Mouse (Mus musculus): ENCODE results near the gene Rapgef6. TPM values are rescaled to one million over a fixed set of nuclear protein-coding genes. Genes with fewer than 3 reads are reported as not detected.

The Rapgef6 gene
- polyA plus RNA-seq, 1 experiment from 2014 or later: 26.3 TPM

- Histone ChIP-seq H3K27ac (no peak overlapping the region), H3K9me3 (no peaks in the 10 kb centered on the region), H3K4me1 (no peaks in the 10 kb centered on the region), H3K36me3 (peaks cover 23% of the 10 kb centered on the region), H3K4me3 (no peak overlapping the region), H3K27me3 (ENCODE audit: insufficient read depth, poor library complexity, severe bottlenecking) (no peaks in the 10 kb centered on the region)
- DNase-seq (ENCODE audit: low spot score): no peak
- WGBS: 83% methylated on average over 8 of the region's 8 CpGs
These were observed 151.1 kb downstream of the Rapgef6 start for GRCm38 (mm10) chr11:54673575-54674298.

GRCm38 (mm10) chr11:54675792-54676489 is 153.3 kb downstream of the Rapgef6 start:
- no peak for DNase-seq (ENCODE audit: low spot score)
- Histone ChIP-seq H3K9me3 (no peaks in the 10 kb centered on the region), H3K4me3 (no peak overlapping the region), H3K27ac (no peak overlapping the region), H3K36me3 (peaks cover 37% of the 10 kb centered on the region), H3K4me1 (no peaks in the 10 kb centered on the region), H3K27me3 (ENCODE audit: insufficient read depth, poor library complexity, severe bottlenecking) (no peaks in the 10 kb centered on the region)
- WGBS: 96% methylated on average over 2 of the region's 2 CpGs

GRCm38 (mm10) chr11:54679141-54679540 is 156.5 kb downstream of the Rapgef6 start:
- H3K36me3 ChIP-seq: peaks cover 50% of the 10 kb centered on the region
- H3K4me1 ChIP-seq: no peaks in the 10 kb centered on the region
- H3K27ac ChIP-seq: no peak overlapping the region
- 88% methylated on average over 2 of the region's 2 CpGs for WGBS
- H3K4me3 ChIP-seq: no peak overlapping the region
- no peaks in the 10 kb centered on the region for H3K9me3 ChIP-seq
- no peak for DNase-seq (ENCODE audit: low spot score)
- H3K27me3 ChIP-seq (ENCODE audit: insufficient read depth, poor library complexity, severe bottlenecking): no peaks in the 10 kb centered on the region

GRCm38 (mm10) chr11:54684831-54685230 is 162.2 kb downstream of the Rapgef6 start:
- DNase-seq (ENCODE audit: low spot score): no peak
- Histone ChIP-seq H3K4me1 (no peaks in the 10 kb centered on the region), H3K27me3 (ENCODE audit: insufficient read depth, poor library complexity, severe bottlenecking) (no peaks in the 10 kb centered on the region), H3K36me3 (peaks cover 52% of the 10 kb centered on the region), H3K9me3 (no peaks in the 10 kb centered on the region), H3K27ac (no peak overlapping the region), H3K4me3 (no peak overlapping the region)
- WGBS: 77% methylated on average over 2 of the region's 2 CpGs

DNA sequence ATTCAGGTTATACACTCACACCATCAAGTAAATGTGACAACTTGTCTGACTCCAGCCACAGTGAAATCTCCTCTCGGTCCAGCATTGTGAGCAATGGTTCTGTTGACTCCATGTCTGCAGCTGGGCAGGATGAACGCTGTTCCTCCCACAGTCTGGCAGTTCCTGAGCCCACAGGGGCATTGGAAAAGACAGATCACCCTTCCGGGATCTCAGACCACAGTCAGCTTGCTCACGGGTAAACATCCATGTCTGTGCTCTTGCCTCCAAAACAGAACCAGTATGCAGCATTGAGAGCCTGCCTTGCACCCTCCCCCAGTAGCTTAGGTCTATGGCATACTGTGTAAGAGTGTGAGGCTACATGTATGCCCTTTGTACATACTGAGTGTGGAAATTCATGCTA is 167.5 kb downstream of the Rapgef6 start:
- Histone ChIP-seq H3K4me1 (no peaks in the 10 kb centered on the region), H3K4me3 (no peak overlapping the region), H3K36me3 (peaks cover 54% of the 10 kb centered on the region), H3K27me3 (ENCODE audit: insufficient read depth, poor library complexity, severe bottlenecking) (no peaks in the 10 kb centered on the region), H3K27ac (no peak overlapping the region), H3K9me3 (no peaks in the 10 kb centered on the region)
- 92% methylated on average over 4 of the region's 4 CpGs for WGBS
- no peak for DNase-seq (ENCODE audit: low spot score)

DNA sequence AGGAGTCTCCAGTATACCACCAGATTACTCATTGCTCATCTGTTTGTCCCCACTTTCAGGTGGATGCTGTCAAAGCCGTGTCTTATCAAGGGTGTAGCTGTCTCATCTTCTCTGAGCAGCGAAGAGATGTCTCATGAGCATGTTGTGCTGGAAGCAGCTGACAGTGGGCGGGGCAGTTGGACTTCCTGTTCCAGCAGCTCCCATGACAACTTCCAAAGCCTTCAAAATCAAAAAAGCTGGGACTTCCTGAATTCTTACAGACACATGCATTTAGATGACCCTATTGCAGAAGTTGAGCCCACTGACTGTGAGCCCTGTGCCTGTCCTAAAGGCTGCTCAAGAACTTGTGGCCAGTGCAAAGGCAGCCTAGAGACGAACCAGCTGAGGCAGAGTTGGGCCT is 168.5 kb downstream of the Rapgef6 start:
- no peaks in the 10 kb centered on the region for H3K27me3 ChIP-seq (ENCODE audit: insufficient read depth, poor library complexity, severe bottlenecking)
- no peak overlapping the region for H3K27ac ChIP-seq
- 69% methylated on average over 4 of the region's 4 CpGs for WGBS
- H3K4me3 ChIP-seq: no peak overlapping the region
- no peaks in the 10 kb centered on the region for H3K9me3 ChIP-seq
- no peaks in the 10 kb centered on the region for H3K4me1 ChIP-seq
- DNase-seq (ENCODE audit: low spot score): no peak
- H3K36me3 ChIP-seq: peaks cover 55% of the 10 kb centered on the region

DNA sequence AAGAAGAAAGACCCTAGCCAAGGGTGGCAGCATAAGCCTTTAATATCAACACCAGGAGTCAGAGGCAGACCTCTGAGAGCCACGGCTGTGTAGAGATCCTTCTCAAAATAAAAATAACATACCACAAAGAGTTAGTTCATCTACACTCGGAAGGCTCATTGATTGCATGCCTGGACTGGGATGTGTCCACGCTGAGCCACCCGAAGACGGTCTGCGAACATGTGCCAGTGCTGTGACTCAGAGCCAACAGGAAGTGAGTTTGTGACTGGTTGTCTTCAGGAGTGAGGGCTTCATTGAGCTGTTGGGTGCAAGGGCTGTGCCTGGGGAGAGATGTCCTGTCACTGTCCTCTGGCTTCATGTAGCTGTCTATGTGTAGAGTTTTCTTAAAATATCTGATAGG is 171.0 kb downstream of the Rapgef6 start:
- H3K4me3 ChIP-seq: no peak overlapping the region

GRCm38 (mm10) chr11:54694291-54694690 is 171.6 kb downstream of the Rapgef6 start:
- Histone ChIP-seq H3K27ac (no peak overlapping the region), H3K27me3 (ENCODE audit: insufficient read depth, poor library complexity, severe bottlenecking) (no peaks in the 10 kb centered on the region), H3K4me1 (no peaks in the 10 kb centered on the region), H3K36me3 (peaks cover 61% of the 10 kb centered on the region), H3K9me3 (no peaks in the 10 kb centered on the region), H3K4me3 (no peak overlapping the region)
- WGBS: 84% methylated on average over 8 of the region's 8 CpGs
- DNase-seq (ENCODE audit: low spot score): no peak

More for the DNA sequence above, 171.0 kb downstream of the Rapgef6 start:
- Histone ChIP-seq H3K9me3 (no peaks in the 10 kb centered on the region), H3K27ac (no peak overlapping the region), H3K27me3 (ENCODE audit: insufficient read depth, poor library complexity, severe bottlenecking) (no peaks in the 10 kb centered on the region), H3K36me3 (peaks cover 64% of the 10 kb centered on the region), H3K4me1 (no peaks in the 10 kb centered on the region)
- no peak for DNase-seq (ENCODE audit: low spot score)
- 84% methylated on average over 6 of the region's 6 CpGs for WGBS

- no peak for DNase-seq (ENCODE audit: low spot score)
These were observed 173.3 kb downstream of the Rapgef6 start for GRCm38 (mm10) chr11:54695951-54696350.

DNA sequence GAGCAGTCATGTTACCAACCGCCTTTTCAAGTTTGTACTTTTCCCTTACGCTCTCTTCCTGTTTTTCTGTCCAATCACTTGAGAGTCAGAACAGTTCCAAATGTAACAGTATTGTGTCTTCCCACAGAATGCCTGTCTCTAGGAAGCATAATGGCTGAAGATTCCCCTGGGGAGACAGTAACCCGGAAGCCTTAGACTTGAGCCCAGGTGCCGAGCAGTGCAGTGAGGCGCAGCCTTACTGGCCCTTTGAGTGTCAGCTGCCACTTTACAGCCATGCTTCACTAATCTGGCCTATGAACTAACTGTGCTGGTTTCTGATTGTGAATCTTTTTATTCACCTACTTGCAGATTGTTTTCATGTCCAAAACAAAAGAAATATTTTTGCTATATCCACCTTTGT is 175.0 kb downstream of the Rapgef6 start:
- H3K4me3 ChIP-seq: no peak overlapping the region
- H3K36me3 ChIP-seq: peaks cover 39% of the 10 kb centered on the region
- H3K4me1 ChIP-seq: no peaks in the 10 kb centered on the region
- H3K27me3 ChIP-seq (ENCODE audit: insufficient read depth, poor library complexity, severe bottlenecking): no peaks in the 10 kb centered on the region
- no peaks in the 10 kb centered on the region for H3K9me3 ChIP-seq
- 93% methylated on average over 5 of the region's 5 CpGs for WGBS
- no peak for DNase-seq (ENCODE audit: low spot score)
- H3K27ac ChIP-seq: no peak overlapping the region

More at GRCm38 (mm10) chr11:54695951-54696350, 173.3 kb downstream of the Rapgef6 start:
- no peaks in the 10 kb centered on the region for H3K9me3 ChIP-seq
- H3K4me3 ChIP-seq: no peak overlapping the region
- no peaks in the 10 kb centered on the region for H3K27me3 ChIP-seq (ENCODE audit: insufficient read depth, poor library complexity, severe bottlenecking)
- H3K36me3 ChIP-seq: peaks cover 51% of the 10 kb centered on the region
- no peaks in the 10 kb centered on the region for H3K4me1 ChIP-seq
- no peak overlapping the region for H3K27ac ChIP-seq
- 58% methylated on average over 4 of the region's 4 CpGs for WGBS

DNA sequence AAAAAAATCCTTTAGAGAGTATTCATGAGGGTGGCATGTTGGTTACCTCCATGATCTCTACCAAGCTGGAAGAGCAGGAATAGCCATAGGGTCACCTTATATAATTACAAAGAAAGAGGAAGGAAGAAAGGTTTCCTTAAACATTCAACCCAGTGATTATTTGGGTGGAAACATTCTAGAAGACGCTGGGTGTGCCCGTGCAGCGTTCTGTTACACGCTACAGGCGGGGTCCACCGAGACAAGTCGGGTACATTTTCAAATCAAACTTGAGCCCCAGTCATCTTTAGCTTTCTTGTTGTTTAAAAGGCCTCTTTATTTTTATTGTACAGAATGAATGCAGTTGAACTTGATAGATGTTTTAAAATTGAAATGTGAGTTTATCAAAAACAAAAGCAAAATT is 176.0 kb downstream of the Rapgef6 start:
- peaks cover 35% of the 10 kb centered on the region for H3K36me3 ChIP-seq
- H3K27ac ChIP-seq: no peak overlapping the region
- no peak for DNase-seq (ENCODE audit: low spot score)
- H3K27me3 ChIP-seq (ENCODE audit: insufficient read depth, poor library complexity, severe bottlenecking): no peaks in the 10 kb centered on the region
- H3K4me3 ChIP-seq: no peak overlapping the region
- 89% methylated on average over 7 of the region's 7 CpGs for WGBS
- no peaks in the 10 kb centered on the region for H3K4me1 ChIP-seq
- no peaks in the 10 kb centered on the region for H3K9me3 ChIP-seq

GRCm38 (mm10) chr11:54699972-54700371 is 177.3 kb downstream of the Rapgef6 start:
- no peak for DNase-seq (ENCODE audit: low spot score)
- Histone ChIP-seq H3K27ac (no peak overlapping the region), H3K9me3 (no peaks in the 10 kb centered on the region), H3K4me1 (no peaks in the 10 kb centered on the region), H3K36me3 (peaks cover 26% of the 10 kb centered on the region), H3K4me3 (no peak overlapping the region), H3K27me3 (ENCODE audit: insufficient read depth, poor library complexity, severe bottlenecking) (no peaks in the 10 kb centered on the region)
- 78% methylated on average over 3 of the region's 3 CpGs for WGBS

DNA sequence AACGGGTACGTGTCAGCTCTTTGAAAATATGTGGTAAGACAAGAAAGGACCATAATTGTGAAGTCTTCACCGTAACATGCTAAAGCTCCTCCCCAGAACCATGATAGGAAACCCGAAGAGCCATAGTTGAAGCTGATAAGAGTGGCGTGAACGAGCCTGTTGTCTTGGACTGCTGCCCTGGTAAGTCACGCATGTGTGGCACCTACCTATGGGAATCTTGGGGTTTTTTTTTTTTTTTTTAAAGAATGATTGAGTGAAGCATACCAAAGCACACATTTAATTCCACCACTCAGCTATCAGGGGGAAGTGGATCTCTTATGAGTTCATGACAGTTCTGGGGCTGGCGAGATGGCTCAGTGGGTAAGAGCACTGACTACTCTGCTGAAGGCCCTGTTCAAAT is 179.2 kb downstream of the Rapgef6 start:
- H3K36me3 ChIP-seq: peaks cover 9% of the 10 kb centered on the region
- H3K9me3 ChIP-seq: no peaks in the 10 kb centered on the region
- no peaks in the 10 kb centered on the region for H3K27me3 ChIP-seq (ENCODE audit: insufficient read depth, poor library complexity, severe bottlenecking)
- no peak overlapping the region for H3K4me3 ChIP-seq
- 84% methylated on average over 8 of the region's 8 CpGs for WGBS
- no peaks in the 10 kb centered on the region for H3K4me1 ChIP-seq
- no peak for DNase-seq (ENCODE audit: low spot score)
- H3K27ac ChIP-seq: no peak overlapping the region
